Mouse (Mus musculus) A20 (cell line): ENCODE results near the gene Cerk.
"Not testable (repeated sequence)": the region's sequence is repeated elsewhere in the genome, so short reads cannot be mapped to it uniquely, and the experiment has no call there.

Experiments
- DNase-seq: peaks from one replicate; pipeline ENCODE4 v3.0.0-alpha.2; 2011; ENCODE audit warnings: low read depth, low spot score

Gene Cerk

DNA sequence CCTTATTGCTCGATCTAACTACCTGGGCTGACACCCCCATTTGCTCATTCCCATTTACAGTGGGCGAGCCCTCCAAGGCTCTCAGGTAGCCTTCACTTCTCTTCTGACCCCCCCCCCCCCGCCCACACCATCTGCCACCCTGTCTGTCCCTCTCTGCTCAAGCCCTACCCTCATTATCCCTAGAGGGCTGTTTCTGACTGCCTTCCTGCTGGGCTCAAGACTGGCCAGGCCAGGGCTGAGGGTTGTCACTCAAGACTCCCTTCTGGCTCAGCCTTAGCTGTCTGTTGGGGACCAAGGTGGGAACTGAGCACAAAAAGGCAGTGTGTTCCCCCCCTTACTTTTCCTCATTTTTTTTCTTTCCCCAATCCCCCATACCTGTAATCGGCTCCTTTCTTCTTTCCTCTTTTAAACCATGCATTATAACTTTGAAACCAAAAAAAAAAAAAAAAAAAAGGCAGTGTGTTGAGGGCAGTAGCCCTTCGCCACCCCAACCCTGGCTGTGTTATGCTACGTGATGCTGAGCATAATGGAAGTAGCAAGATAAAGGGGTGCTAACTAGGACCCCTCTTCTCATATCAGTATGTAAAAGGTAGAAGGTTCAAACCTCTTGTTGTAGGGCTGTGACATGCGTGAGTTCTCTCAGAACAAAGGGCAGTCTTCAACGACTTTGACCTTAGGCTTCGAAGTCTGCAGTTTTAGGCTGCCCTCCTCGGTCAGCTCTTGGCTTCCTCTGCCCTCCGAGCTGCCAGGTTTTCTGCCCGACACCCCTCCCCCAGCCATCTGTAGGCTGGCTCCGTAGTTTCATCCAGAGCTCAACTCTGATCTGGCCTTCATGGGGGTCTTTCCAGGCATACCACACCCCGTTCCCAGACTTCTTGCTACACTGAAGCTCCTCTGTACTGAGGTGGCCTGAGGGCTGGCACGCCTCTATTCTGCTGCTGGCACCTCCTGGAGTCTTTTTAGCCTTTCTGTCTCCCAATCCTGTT is 68.5 kb downstream of the Cerk start:
- DNase-seq = no peak

DNA sequence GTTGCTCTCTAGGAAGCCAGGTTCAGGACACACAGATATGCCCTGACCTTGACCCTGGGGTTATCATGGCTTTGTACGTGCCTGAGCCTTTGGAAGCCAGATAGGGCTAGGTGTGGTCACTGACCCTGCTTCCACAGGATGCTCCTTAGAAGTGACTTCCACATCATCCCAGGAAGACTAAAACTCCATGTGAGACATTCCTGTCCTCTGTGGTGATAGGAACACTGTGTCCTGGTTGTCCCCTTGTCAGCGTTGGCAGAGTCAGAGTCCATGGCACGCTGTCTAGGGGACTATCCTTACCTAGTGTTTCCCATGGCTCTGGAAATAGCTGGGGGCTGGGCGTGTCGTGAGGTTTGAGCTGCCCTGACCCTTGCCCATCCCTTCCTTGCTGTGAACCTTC is 69.5 kb downstream of the Cerk start:
- no peak for DNase-seq

- no peak for DNase-seq
These were observed 72.6 kb downstream of the Cerk start for GRCm38 (mm10) chr15:86113342-86113710.

DNA sequence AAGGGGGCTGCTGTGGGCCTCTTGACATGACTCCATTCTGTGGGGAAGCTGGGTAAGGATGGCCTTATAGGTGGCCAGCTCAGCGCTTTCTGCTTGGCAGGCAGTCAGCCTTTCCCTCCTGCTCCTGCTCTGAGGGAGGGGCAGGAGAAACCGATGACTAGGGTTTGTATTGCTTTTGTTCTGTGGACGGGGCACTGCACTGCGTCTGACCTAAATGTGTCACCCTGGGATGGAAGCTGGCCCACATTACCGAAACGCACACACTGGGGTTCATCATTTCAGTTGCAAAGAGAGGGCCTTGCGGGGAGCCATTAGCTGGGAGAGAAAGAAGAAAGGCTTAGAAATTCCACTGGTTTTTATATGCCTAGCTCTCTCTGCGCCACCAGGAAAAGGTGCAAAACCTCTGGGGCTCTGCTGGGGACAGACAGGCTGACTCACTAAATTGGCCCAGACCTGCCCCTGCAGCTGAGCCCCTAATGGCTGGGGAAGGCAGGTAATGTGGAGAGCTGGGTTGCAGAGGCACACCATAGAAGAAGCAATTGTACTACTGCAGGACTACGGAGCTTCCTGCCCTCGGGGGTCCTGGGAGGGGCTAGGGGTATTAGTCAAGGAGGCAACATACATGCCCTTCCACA is 73.1 kb downstream of the Cerk start:
- no peak for DNase-seq

DNA sequence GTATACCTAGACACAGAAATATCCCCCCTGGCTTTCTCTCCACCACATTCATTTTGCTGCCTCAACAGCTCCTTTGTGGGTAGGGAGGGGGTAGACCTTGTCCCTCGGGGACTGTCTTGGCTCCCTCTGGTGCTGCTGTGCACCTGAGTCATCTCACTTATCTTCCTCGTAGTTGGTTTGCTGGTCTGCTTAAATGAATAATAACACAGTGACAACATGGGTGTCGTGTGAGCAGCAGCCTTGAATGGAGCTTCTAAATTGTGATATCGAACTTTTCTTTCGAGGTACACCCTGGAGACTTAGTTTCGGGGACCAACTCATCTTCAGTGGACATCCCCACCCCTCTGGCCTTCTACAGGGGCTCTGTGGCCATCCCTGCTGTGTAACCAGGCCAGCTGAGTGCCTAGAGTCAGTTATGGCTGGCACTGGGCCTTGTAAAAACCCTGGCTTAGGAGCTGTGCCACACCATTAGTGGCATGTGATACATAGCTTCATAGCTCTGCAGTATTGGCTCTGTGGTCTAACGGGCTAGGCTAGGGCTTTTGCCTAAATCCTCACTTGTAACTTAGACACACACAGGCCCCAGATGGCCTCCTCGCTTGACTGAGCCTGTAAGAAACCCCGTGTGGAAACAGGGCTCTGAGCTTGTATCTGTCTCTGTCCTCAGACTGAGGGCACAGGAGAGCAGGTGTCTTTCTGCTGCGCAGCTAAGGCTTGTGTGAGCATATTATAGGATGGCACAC is 75.4 kb downstream of the Cerk start:
- peak; percentile 95 for DNase-seq

DNA sequence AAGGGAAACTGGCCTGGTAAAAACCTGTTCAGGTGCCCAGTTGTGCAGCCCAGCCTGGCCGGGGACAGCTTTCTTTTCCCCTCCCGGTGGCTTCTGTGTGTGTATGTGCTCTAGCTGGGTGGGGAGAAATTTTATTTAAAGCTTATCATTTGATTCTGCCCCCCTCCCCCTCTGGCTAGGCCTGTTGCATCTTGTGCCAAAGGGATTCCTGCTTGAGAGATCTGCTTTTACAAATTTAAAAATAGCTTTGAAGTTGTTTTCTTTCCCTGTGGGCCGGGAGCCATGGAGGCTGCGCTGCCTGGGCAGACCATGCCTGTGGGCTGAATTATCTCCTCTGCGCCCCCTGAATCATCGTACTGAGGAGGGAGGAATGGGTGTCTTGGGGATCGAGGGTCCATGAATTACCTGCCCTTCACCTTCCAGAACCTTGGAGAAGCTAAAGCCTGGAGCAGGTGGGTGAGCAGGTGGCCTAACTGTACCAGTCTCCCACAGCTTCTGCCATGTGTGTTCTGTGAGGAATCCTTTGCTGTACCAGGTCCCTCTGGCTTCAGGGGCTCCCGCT is 76.2 kb downstream of the Cerk start:
- DNase-seq = peak; percentile 35

- DNase-seq = no peak
These were observed 76.7 kb downstream of the Cerk start for GRCm38 (mm10) chr15:86109245-86109644.

DNA sequence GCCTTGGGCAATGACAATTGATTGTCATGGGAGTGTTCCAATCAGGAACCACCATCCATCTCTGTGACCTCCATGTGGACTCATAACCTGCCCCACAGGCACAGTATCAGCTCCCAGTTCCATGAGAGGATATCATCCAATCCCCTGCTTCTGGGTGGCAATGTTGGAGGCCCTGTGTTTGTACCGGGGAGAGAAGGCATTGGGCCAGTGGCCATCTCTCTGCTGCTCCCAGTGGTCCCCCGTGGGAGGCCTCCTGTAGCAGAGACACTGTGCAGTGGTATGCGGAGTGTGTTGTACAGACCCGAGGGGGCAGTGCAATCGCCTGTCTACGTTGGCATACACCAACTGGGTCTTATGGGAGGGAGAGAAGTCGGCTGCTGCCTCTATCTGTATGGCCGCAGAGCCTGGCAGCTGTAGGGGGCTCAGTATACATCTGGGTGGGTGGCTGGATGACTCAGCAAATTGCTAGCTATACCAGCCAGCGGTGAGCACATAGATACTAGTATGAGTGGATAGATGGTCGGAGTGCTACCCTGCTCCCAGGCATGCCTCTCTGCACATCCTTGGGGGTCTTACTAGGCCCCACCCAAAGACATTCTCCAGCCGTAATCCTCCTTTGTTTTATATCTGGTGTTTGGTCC is 78.0 kb downstream of the Cerk start:
- no peak for DNase-seq

GRCm38 (mm10) chr15:86105751-86106150 is 80.2 kb downstream of the Cerk start:
- DNase-seq = no peak

DNA sequence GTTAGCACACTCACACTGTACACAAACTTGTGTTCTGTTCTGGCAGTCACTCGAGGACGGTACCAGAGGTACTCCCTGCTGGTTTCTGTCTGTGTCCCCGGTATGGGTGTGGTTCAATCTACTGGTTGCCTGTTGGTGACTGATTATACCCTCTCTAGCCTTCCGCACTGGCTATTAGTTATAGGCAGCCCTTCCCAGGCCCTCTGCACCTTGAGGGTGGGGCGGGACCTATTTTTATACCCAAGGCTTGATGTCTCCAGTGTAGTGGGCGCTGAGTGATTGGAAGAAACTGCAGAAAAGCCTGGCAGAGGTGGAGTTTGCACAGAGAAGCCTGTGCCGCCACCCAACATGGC is 80.6 kb downstream of the Cerk start:
- DNase-seq = no peak

DNA sequence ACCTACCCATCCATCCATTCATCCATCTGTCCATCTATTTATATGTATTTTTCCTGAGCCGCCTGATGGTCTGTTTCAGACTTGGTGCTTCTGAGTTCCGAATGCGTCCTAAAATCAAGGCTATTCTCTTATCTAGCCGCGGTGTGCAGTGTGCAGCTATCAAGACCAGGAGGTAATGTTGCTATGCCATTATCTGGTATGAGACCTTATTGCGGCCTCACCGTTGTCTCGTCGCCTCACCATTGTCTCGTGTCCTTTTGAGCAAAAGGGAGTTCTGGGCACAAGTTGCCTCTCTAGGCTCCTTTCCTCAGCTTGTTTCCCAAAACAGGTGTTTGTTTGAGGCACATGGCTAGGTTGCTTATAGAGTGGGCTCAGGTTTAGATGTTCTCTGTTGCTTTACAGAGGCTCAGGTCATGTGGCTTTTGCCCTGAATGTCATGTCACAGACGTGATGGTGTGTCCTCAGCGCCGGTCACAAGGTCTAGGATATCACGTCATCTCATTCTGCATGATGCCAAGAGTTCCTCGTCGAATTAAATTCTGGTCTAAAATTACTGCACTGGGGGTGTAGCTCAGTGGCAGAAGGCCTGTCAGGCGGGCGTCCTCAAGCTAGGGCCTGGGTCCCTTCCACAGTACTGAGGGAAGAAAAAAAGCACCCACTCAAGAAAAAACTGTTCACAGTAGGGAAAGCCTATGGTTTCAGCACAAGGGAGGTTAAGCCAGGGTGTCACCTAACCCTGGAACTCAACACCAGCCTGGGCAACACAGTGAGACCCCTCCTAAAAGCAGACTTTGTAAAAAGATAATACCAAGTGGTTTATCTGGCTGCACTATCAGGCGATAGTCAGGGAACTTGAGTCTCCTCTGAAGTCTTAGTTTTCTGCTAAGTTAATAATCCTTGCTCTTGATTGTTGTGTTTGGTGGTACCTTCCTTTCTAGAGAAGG is 81.3 kb downstream of the Cerk start:
- no peak for DNase-seq

DNA sequence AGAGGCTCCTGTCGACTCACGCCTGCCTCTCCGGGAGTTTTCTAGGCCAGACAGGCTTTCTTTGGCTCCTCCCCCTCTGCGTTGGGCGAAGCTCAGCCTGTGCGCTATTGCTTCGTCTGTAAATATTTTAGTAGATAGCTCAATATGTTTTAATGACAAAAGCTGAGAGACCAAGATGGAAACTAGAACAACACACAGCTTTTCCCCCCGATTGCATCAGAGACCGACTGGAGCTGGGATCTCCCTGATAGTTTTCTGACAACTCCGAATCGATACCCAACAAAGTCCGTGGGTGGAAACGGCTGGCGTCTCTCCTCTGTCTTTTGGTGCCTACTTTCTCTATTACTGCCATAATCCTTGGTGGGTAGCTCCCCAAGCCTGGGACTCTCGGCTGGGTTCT is 83.6 kb downstream of the Cerk start:
- no peak for DNase-seq

GRCm38 (mm10) chr15:86101585-86101984 is 84.4 kb downstream of the Cerk start:
- no peak for DNase-seq

GRCm38 (mm10) chr15:86097871-86098270 is 88.1 kb downstream of the Cerk start:
- no peak for DNase-seq

- not testable (repeated sequence) for DNase-seq
These were observed 89.3 kb downstream of the Cerk start for GRCm38 (mm10) chr15:86096604-86097020.

- no peak for DNase-seq
These were observed 90.0 kb downstream of the Cerk start for GRCm38 (mm10) chr15:86095722-86096603.

DNA sequence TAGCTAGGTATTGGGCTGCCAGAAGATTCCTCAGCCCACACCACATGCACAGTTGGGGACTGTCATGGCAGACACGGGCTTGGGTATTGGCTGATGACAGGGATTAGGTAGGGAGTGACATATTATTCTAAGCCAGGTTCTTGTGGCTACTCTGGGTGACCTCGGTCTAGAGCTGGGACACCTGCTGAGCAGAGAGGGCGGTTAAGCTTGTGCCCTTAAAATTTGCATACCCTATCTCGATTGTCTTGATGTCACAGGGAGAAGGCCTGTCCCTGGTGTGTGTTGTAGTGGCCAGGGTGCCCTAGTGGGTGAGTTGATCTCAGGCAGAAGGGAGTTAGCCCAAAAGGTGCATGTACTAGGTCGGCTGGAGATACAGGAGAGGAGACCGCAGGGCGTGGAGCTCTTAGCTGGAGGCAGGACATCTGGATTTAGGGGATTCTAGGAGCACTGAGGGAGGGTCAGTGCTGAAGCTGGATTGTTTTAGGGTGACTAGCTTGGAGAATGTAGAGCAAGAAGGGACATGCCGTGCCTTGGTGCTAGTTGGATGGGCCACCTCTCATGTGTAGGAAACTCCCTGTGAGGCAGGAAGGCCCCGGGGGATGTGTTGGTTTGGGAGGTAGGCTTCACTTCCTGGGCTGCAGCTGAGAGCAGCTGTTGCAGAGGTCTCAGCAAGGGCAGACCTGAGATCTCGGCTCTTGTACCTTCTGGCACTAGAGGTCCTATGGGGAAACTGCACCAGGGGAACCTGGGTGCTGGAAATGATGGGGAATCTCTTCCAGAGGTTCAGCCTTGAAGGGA is 91.4 kb downstream of the Cerk start:
- DNase-seq = peak; percentile 73

- no peak for DNase-seq
These were observed 92.7 kb downstream of the Cerk start for GRCm38 (mm10) chr15:86093236-86093635.
